Mouse (Mus musculus): ENCODE data around the gene Fchsd2. TPM values are rescaled to one million over a fixed set of nuclear protein-coding genes. Genes with fewer than 3 reads are reported as not detected.

Fchsd2 gene
- polyA plus RNA-seq (2021; fragmentation: Nextera tagmentation), result 6.4 and 7.2 TPM in 2 replicates
- long read RNA-seq, experiment 1, full-length matches to known transcripts, result 32 of 63 reads
- long read RNA-seq, experiment 1, partial matches to known transcripts, result 22 of 63 reads
- long read RNA-seq, experiment 1, other reads (novel, unspliced or antisense), result 9 of 63 reads
- long read RNA-seq, experiment 2, partial matches to known transcripts, result 9 of 9 reads
- long read RNA-seq, experiment 2, other reads (novel, unspliced or antisense), result 0 of 9 reads

GRCm38 (mm10) chr7:101092618-101093017, at the start of gene Fchsd2:
Fchsd2 (plus strand) TSS chr7:101092863.

DNA sequence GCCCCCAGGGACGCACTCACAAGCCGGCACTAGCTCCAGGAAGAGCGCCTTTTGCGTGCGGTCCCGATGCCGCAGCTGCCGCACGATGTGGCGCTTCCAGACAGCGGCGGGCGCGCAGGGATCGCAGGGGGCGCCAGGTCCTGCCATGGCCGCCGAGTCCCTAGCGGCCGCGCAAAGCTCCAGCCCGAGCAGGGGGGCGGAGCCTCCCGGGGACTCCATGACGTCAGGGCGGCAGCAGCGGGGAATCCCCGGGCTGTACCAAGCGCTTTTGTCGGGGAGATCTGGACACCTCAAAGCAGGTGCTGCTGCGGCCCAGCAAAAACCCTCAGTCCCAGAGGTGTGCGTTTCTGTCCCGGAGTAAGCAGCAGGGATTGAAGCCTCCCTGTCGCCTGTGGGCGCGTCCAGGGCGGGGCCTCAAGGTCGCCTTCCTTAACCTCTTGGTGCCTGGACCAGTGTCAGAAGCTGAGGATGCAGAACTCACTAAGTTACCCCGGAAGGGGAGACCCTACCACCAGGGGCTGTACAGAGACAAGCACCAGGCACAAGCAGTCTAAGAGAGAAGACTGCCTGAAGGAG, 209.3 kb downstream of the Fchsd2 start, which contains the start of gene Atg16l2:
TSS of gene Atg16l2 (minus strand) at position 371 of the 576 bp plus-strand sequence.

DNA sequence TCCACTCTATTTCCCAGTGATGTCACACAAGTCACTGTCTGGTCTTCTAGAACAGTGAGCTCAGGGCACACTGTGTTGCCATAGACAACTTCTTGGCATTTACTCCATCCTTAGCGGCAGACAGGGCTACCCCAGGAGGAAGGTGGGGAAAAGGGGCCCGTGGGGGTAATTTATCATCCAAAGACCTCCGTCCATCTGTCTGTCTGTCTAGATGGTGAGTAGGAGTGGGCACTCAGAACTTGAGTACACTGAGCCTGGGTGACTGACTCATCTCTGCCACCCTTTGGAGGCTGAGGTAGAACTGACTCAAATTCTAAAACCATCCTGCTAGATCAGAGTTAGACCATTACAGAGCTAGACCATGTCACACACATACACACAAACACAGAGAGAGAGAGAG, 224.4 kb downstream of the Fchsd2 start, which contains the start of gene Stard10:
TSS of gene Stard10 (plus strand) at position 73 of the 400 bp plus-strand sequence.

Other genes starting within 250 kb of the Fchsd2 start
- 15.7 and 16.1 TPM in 2 replicates for gene Relt, start 229.4 kb upstream of the Fchsd2 start, polyA plus RNA-seq (2021; fragmentation: Nextera tagmentation)
- gene Arhgef17, start 160.8 kb upstream of the Fchsd2 start, polyA plus RNA-seq (2021; fragmentation: Nextera tagmentation), result 19.7 and 58.0 TPM in 2 replicates
- gene P2ry6, start 118.2 kb upstream of the Fchsd2 start, polyA plus RNA-seq (2021; fragmentation: Nextera tagmentation), result 3.1 and 3.4 TPM in 2 replicates
- gene P2ry2, start 80.0 kb upstream of the Fchsd2 start, polyA plus RNA-seq (2021; fragmentation: Nextera tagmentation), result 0.56 and 0.80 TPM in 2 replicates
- 12.9 and 13.5 TPM in 2 replicates for gene Atg16l2, start 209.4 kb downstream of the Fchsd2 start, polyA plus RNA-seq (2021; fragmentation: Nextera tagmentation)
- 23.4 and 27.7 TPM in 2 replicates for gene Stard10, start 224.2 kb downstream of the Fchsd2 start, polyA plus RNA-seq (2021; fragmentation: Nextera tagmentation)